ENCODE assay signal across 17 mouse cellular contexts in the genomic region with DNA sequence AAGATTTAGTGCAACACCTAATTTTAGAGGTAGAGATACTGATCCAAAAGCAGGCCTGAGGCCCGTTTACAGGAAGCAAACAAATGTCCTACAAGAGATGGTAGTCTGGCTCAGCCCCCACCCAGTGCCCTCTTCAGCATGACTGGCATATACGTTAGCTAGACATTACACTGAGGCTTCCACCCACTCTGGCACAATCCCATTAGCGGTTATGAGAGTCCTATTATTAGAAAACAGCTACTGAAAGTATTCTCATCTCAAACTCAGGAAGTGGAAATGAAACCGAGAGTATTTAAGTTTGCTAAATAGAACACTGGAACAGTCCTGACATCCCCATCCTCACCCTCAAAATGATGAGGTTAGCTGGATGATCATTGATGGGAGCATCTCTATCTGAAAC.
A peak's percentile ranks its signal among the peaks of the same experiment; 100 is the strongest.
DNase-seq lines count a peak whose midpoint lies in the region; ATAC-seq and TF ChIP-seq lines count a peak whose summit lies in the region.
"Had no signal": no experiment of that assay in that cellular context is flagged by ENCODE, and none has a peak within 500 bp of the region (broad histone marks: within the 10 kb centered on the region; RNA-seq: fewer than 3 reads in every experiment).

No protein-coding gene starts in this region.

- no peaks in the 10 kb centered on the region for H3K79me2 ChIP-seq in liver, adult 2 months (ENCODE audit: control insufficient read depth, insufficient read depth, low read length)

- 0 out of 2 replicates have a peak, but pooled peaks cover 2% of the 10 kb centered on the region for H3K4me1 ChIP-seq in heart, embryonic 15.5 days (replicated peaks)
- no peaks in the 10 kb centered on the region for H3K4me1 ChIP-seq in liver, adult 2 months (ENCODE audit: control insufficient read depth, insufficient read depth, low read length)
- no peaks in the 10 kb centered on the region for H3K4me1 ChIP-seq in liver, embryonic 11.5 days (replicated peaks; ENCODE audit: control insufficient read depth, insufficient read depth, low read length)
- H3K4me1 ChIP-seq in bone marrow macrophage, adult 2 months (ENCODE audit: control insufficient read depth, insufficient read depth, low read length) = peaks cover 53% of the 10 kb centered on the region
- H3K4me1 ChIP-seq in midbrain, postnatal 0 days (ENCODE audit: insufficient read depth, low read length) = no peaks in the 10 kb centered on the region
- H3K4me1 ChIP-seq: hindbrain, embryonic 15.5 days had no signal

- TF ChIP-seq POLR2A in liver, adult 2 months (IDR thresholded peaks at IDR 0.05; ENCODE audit: extremely low read depth, insufficient read depth, low read length) = no peak
- no peak for TF ChIP-seq POLR2A in bone marrow macrophage, adult 2 months (IDR thresholded peaks at IDR 0.05; ENCODE audit: borderline replicate concordance, low read depth, low read length)

- H3K27me3 ChIP-seq in heart, embryonic 15.5 days = no peaks in the 10 kb centered on the region
- H3K27me3 ChIP-seq in liver, adult 2 months (ENCODE audit: control insufficient read depth, insufficient read depth, low read length) = no peaks in the 10 kb centered on the region
- H3K27me3 ChIP-seq in liver, embryonic 11.5 days (replicated peaks; ENCODE audit: control insufficient read depth, insufficient read depth, low read length) = no peaks in the 10 kb centered on the region
- H3K27me3 ChIP-seq in midbrain, postnatal 0 days (ENCODE audit: insufficient read depth, low read length) = no peaks in the 10 kb centered on the region
- H3K27me3 ChIP-seq: hindbrain, embryonic 15.5 days had no signal

- no peaks in the 10 kb centered on the region for H3K9me3 ChIP-seq in heart, embryonic 15.5 days (replicated peaks)
- no peaks in the 10 kb centered on the region for H3K9me3 ChIP-seq in liver, embryonic 11.5 days (ENCODE audit: control insufficient read depth, low read length)
- no peaks in the 10 kb centered on the region for H3K9me3 ChIP-seq in midbrain, postnatal 0 days (ENCODE audit: low read length)
- H3K9me3 ChIP-seq: hindbrain, embryonic 15.5 days; midbrain, embryonic 10.5 days had no signal

- no peaks in the 10 kb centered on the region for H3K36me3 ChIP-seq in heart, embryonic 15.5 days
- no peaks in the 10 kb centered on the region for H3K36me3 ChIP-seq in liver, adult 2 months (ENCODE audit: control insufficient read depth, insufficient read depth, low read length)
- no peaks in the 10 kb centered on the region for H3K36me3 ChIP-seq in liver, embryonic 11.5 days (ENCODE audit: control insufficient read depth, insufficient read depth, low read length)
- H3K36me3 ChIP-seq in midbrain, postnatal 0 days (ENCODE audit: insufficient read depth, low read length) = no peaks in the 10 kb centered on the region
- H3K36me3 ChIP-seq: hindbrain, embryonic 15.5 days; midbrain, embryonic 10.5 days had no signal

- H3K9ac ChIP-seq in heart, embryonic 15.5 days = no peak overlapping the region
- no peak overlapping the region for H3K9ac ChIP-seq in liver, adult 2 months (ENCODE audit: low read depth, low read length)
- no peak overlapping the region for H3K9ac ChIP-seq in liver, embryonic 11.5 days (ENCODE audit: low read depth, low read length)
- no peak overlapping the region for H3K9ac ChIP-seq in midbrain, postnatal 0 days (replicated peaks; ENCODE audit: low read length, poor library complexity, severe bottlenecking)
- H3K9ac ChIP-seq: hindbrain, embryonic 15.5 days; lung, embryonic 14.5 days had no signal

- H3K4me3 ChIP-seq in heart, embryonic 15.5 days = no peak overlapping the region
- H3K4me3 ChIP-seq in liver, adult 2 months (ENCODE audit: insufficient read depth, low read depth, low read length) = no peak overlapping the region
- H3K4me3 ChIP-seq in liver, embryonic 11.5 days (ENCODE audit: low read depth, low read length) = no peak overlapping the region
- no peak overlapping the region for H3K4me3 ChIP-seq in bone marrow macrophage, adult 2 months (ENCODE audit: insufficient read depth, low read length)
- H3K4me3 ChIP-seq in midbrain, postnatal 0 days (ENCODE audit: low read depth, low read length) = no peak overlapping the region
- H3K4me3 ChIP-seq: hindbrain, embryonic 15.5 days; midbrain, embryonic 10.5 days; myocyte had no signal

- H3K4me2 ChIP-seq in heart, embryonic 15.5 days = 0 out of 2 replicates have a peak overlapping the region, but pooled peaks have one; percentile 6
- no peak overlapping the region for H3K4me2 ChIP-seq in liver, embryonic 11.5 days
- H3K4me2 ChIP-seq in midbrain, postnatal 0 days (ENCODE audit: low read depth, low read length, poor library complexity, severe bottlenecking) = no peak overlapping the region
- H3K4me2 ChIP-seq: hindbrain, embryonic 15.5 days; lung, embryonic 14.5 days had no signal

- 45% methylated on average over 4 of the region's 4 CpGs for WGBS in heart, embryonic 15.5 days
- 77% methylated on average over 4 of the region's 4 CpGs for WGBS in liver, adult 2 months
- WGBS in liver, embryonic 11.5 days = 74% methylated on average over 4 of the region's 4 CpGs
- 88% methylated on average over 4 of the region's 4 CpGs for WGBS in midbrain, postnatal 0 days

- DNase-seq in heart, postnatal 4 days = no peak
- peak; percentile 23 for DNase-seq in liver, adult 2 months (ENCODE audit: extremely low read depth, low read depth, low spot score)
- no peak for DNase-seq in liver, embryonic 11.5 days (ENCODE audit: low spot score)
- DNase-seq in cerebellum, adult 11 months = no peak
- no peak for DNase-seq in midbrain, postnatal 0 days (ENCODE audit: low spot score)
- DNase-seq: adrenal gland, postnatal 10 days; cerebellum, postnatal 10 days; kidney, adult 11 months; liver; lung, embryonic 14.5 days had no signal

- H3K27ac ChIP-seq in heart, embryonic 15.5 days = 0 out of 2 replicates have a peak overlapping the region, but pooled peaks have one; percentile 2
- H3K27ac ChIP-seq in liver, adult 2 months (replicated peaks; ENCODE audit: insufficient read depth, low read depth, low read length) = no peak overlapping the region
- no peak overlapping the region for H3K27ac ChIP-seq in liver, embryonic 11.5 days (ENCODE audit: low read depth, low read length)
- H3K27ac ChIP-seq in bone marrow macrophage, adult 2 months (ENCODE audit: insufficient read depth, low read depth, low read length) = peak overlapping the region; percentile 44
- no peak overlapping the region for H3K27ac ChIP-seq in midbrain, postnatal 0 days (ENCODE audit: low read depth, low read length)
- H3K27ac ChIP-seq: hindbrain, embryonic 15.5 days; midbrain, embryonic 10.5 days had no signal

- ATAC-seq in heart, embryonic 15.5 days (replicated peaks; ENCODE audit: insufficient number of reproducible peaks, insufficient read depth, low FRiP score, low read depth) = no peak
- no peak for ATAC-seq in liver, embryonic 11.5 days (replicated peaks; ENCODE audit: low FRiP score)
- ATAC-seq in monocyte, adult 5-6 weeks (replicated peaks; ENCODE audit: insufficient number of reproducible peaks, low FRiP score, low TSS enrichment, poor library complexity, severe bottlenecking) = peak; percentile 90
- no peak for ATAC-seq in midbrain, postnatal 0 days (ENCODE audit: low FRiP score)
- ATAC-seq: forebrain, embryonic 14.5 days had no signal

- no peak for TF ChIP-seq CTCF in liver, adult 2 months (IDR thresholded peaks at IDR 0.05; ENCODE audit: low read depth, low read length)
- TF ChIP-seq CTCF in bone marrow macrophage, adult 2 months (IDR thresholded peaks at IDR 0.05; ENCODE audit: low read depth, low read length) = no peak
- no peak for TF ChIP-seq CTCF in midbrain, postnatal 0 days (IDR thresholded peaks at IDR 0.05)

Comparison
In these comparisons a context has a peak if more than half of its experiments do, and no peak if none do; other contexts are left out.
1. H3K27ac ChIP-seq: peak in heart, embryonic 15.5 days (single experiment) and bone marrow macrophage, adult 2 months (single experiment); none in liver, adult 2 months (single experiment), liver, embryonic 11.5 days (single experiment) and midbrain, postnatal 0 days (single experiment).